Mouse (Mus musculus) limb, embryonic 14.5 days (tissue): ENCODE data around the gene Ski. TPM values are rescaled to one million over a fixed set of nuclear protein-coding genes. Genes with fewer than 3 reads are reported as not detected.

Source experiments
- ATAC-seq: fragments of 200-750 bp; cut with Nextera tagmentation; 2 replicates; pipeline ENCODE4 v1.8.0; 2017; ENCODE audit warnings: low read depth, moderate number of reproducible peaks, moderate TSS enrichment; ENCODE audit not compliant: low FRiP score
- DNase-seq: peaks from one replicate; pipeline ENCODE4 v3.0.0-alpha.2; 2015; ENCODE audit warnings: low spot score
- H3K27ac ChIP-seq: fragments of 300-500 bp; sonication (generic); replicated peaks from 2 replicates; pipeline ENCODE4 v1.5.1; 2014; ENCODE audit warnings: low read depth, mild to moderate bottlenecking, low read length, moderate library complexity, mixed read lengths
- H3K27me3 ChIP-seq: fragments of 300-500 bp; sonication (generic); 2 replicates; pipeline ENCODE4 v1.6.1; 2014; ENCODE audit warnings: low read length, mixed read lengths; ENCODE audit not compliant: control insufficient read depth, insufficient read depth
- H3K36me3 ChIP-seq: fragments of 300-500 bp; sonication (generic); 2 replicates; pipeline ENCODE4 v1.6.1; 2014; ENCODE audit warnings: mild to moderate bottlenecking, low read length, moderate library complexity, mixed read lengths; ENCODE audit not compliant: control insufficient read depth, insufficient read depth
- H3K4me1 ChIP-seq: fragments of 300-500 bp; sonication (generic); 2 replicates; pipeline ENCODE4 v1.6.1; 2014; ENCODE audit warnings: antibody characterized with exemption, low read length, mixed read lengths; ENCODE audit not compliant: control insufficient read depth, insufficient read depth
- H3K4me2 ChIP-seq: fragments of 300-500 bp; sonication (generic); replicated peaks from 2 replicates; pipeline ENCODE4 v1.6.1; 2014; ENCODE audit warnings: low read depth, mild to moderate bottlenecking, low read length, moderate library complexity; ENCODE audit not compliant: severe bottlenecking
- H3K4me3 ChIP-seq: fragments of 300-500 bp; sonication (generic); replicated peaks from 2 replicates; pipeline ENCODE4 v1.5.1; 2014; ENCODE audit warnings: low read length
- H3K9ac ChIP-seq: fragments of 300-500 bp; sonication (generic); 2 replicates; pipeline ENCODE4 v1.6.1; 2014; ENCODE audit warnings: mild to moderate bottlenecking, low read depth, low read length, moderate library complexity; ENCODE audit not compliant: severe bottlenecking
- H3K9me3 ChIP-seq: fragments of 300-500 bp; sonication (generic); 2 replicates; pipeline ENCODE4 v1.6.1; 2016; ENCODE audit warnings: low read length; ENCODE audit not compliant: control insufficient read depth
- POLR2A ChIP-seq: fragments of 200-500 bp; IDR thresholded peaks from 2 replicates; pipeline ENCODE4 v1.8.0; 2012; ENCODE audit warnings: inconsistent platforms, mild to moderate bottlenecking, moderate library complexity, borderline replicate concordance; ENCODE audit not compliant: insufficient read depth, insufficient read length; ENCODE audit errors: extremely low read depth
- WGBS: fragments of 180-500 bp; shearing (Covaris S2); extraction: QIAGEN DNeasy Blood & Tissue Kit; methylation state at CpG from one replicate; pipeline ENCODE4 v1.1.7; 2014; 5-methylcytosine and 5-hydroxymethylcytosine counted together
- polyA plus RNA-seq, 2 experiments: library from polyadenylated mRNA; depleted of rRNA in 1 of 2; stranded (reverse) in 1 of 2; unstranded in 1 of 2; fragments of >200 nt; fragmentation: Nextera tagmentation in 1 of 2; extraction: Ambion mirVana in 1 of 2; gene quantifications; 2 replicates each; pipeline versions ENCODE4 v1.2.1 to v1.2.3; 2012 to 2014

The Ski gene
- polyA plus RNA-seq, 2 experiments = 44.0 to 88.7 TPM

- peak overlapping the region; percentile 16; the same call in 1 of the 2 replicates for H3K27ac ChIP-seq
- H3K4me2 ChIP-seq = no peak overlapping the region
- no peaks in the 10 kb centered on the region for H3K27me3 ChIP-seq
- no peak for ATAC-seq
- no peak overlapping the region for H3K9ac ChIP-seq
- DNase-seq = no peak
- H3K4me3 ChIP-seq = no peak overlapping the region
- peaks cover 64% of the 10 kb centered on the region for H3K4me1 ChIP-seq
- 0 out of 2 replicates have a peak, but pooled peaks cover 7% of the 10 kb centered on the region for H3K36me3 ChIP-seq
- no peaks in the 10 kb centered on the region for H3K9me3 ChIP-seq
- TF ChIP-seq POLR2A = no peak
- WGBS = 90% methylated on average over 7 of the region's 7 CpGs
These were observed 20.6 kb downstream of the Ski start for GRCm38 (mm10) chr4:155201764-155202163.

- Histone ChIP-seq H3K9ac (no peak overlapping the region), H3K27ac (peak overlapping the region; percentile 16; the same call in 1 of the 2 replicates), H3K27me3 (no peaks in the 10 kb centered on the region), H3K9me3 (no peaks in the 10 kb centered on the region), H3K4me2 (no peak overlapping the region), H3K4me3 (no peak overlapping the region), H3K36me3 (0 out of 2 replicates have a peak, but pooled peaks cover 7% of the 10 kb centered on the region), H3K4me1 (peaks cover 69% of the 10 kb centered on the region)
- ATAC-seq (no peak), DNase-seq (no peak)
- TF ChIP-seq POLR2A = no peak
- 42% methylated on average over 3 of the region's 3 CpGs for WGBS
These were observed 21.5 kb downstream of the Ski start for GRCm38 (mm10) chr4:155200861-155201390.

DNA sequence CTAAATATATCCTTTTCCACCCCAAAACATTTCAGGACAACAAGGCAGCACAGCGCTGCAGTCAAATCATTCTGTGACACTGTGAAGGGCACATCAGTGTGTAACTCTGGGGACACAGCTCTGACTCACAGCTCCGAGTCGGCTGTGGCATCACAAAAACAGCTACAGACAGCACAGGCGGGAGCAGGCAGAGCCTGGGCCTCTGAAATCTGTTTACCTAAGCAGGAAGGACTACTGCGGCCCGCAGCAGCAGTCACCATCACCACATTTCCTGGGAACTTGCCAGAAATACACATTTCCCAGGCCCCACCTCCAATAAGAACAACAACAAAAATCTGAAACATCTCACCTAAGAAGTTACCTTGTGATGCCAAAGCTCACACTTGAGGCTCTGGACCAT lies 24.7 kb downstream of the Ski start:
- no peaks in the 10 kb centered on the region for H3K27me3 ChIP-seq
- no peak overlapping the region for H3K27ac ChIP-seq
- WGBS = 30% methylated on average over 6 of the region's 6 CpGs
- H3K4me3 ChIP-seq = no peak overlapping the region
- H3K4me2 ChIP-seq = no peak overlapping the region
- no peak for TF ChIP-seq POLR2A
- DNase-seq (no peak), ATAC-seq (no peak; the same call in 1 of the 2 replicates)
- no peak overlapping the region for H3K9ac ChIP-seq
- no peaks in the 10 kb centered on the region for H3K9me3 ChIP-seq
- peaks cover 7% of the 10 kb centered on the region; the same call in 1 of the 2 replicates for H3K36me3 ChIP-seq
- H3K4me1 ChIP-seq = peaks cover 67% of the 10 kb centered on the region

DNA sequence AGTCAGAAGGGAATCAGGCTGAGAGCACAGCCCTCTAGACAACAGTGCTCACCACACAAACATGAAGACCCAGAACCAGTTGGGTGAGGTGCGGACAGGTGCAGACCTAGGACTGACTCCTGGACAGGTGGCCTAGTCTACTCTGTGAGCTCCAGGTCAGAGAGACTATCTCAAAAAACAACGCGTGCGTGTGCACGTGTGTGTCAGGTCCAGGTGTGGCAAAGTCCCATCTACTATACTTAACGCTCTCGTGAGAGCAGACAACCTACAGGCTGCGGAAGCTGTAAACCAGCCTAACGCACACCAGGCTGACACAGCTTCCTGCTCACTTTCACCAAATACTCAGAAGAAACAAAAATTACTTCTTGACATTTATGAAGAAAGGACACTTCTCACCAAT lies 27.2 kb downstream of the Ski start:
- ATAC-seq = no peak
- 65% methylated on average over 9 of the region's 9 CpGs for WGBS

DNA sequence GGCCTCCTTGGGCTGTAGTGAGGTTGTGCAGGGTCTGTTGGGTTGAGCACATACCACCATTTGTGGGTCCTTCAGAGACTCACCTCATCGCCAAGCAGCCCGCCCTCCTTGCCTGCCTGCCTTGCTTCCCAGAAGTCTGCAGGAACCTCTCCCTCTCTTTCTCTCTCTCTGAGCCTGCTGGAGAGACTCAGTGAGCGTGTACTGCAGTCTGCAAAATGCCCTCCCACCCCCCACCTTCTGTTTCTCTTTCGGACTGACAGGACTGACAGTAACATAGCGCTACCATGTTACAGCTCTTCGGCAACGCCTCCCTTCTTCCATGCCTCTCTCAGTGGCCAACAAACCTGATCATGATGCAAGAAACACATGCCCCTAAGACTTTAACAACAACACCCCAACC lies 32.1 kb downstream of the Ski start:
- Histone ChIP-seq H3K27ac (0 out of 2 replicates have a peak overlapping the region, but pooled peaks have one; percentile 41), H3K9ac (no peak overlapping the region), H3K4me1 (peaks cover 77% of the 10 kb centered on the region), H3K27me3 (no peaks in the 10 kb centered on the region), H3K4me3 (no peak overlapping the region), H3K36me3 (peaks cover 7% of the 10 kb centered on the region; the same call in 1 of the 2 replicates), H3K4me2 (no peak overlapping the region), H3K9me3 (no peaks in the 10 kb centered on the region)
- DNase-seq = no peak
- 23% methylated on average over 7 of the region's 7 CpGs for WGBS
- ATAC-seq = no peak
- TF ChIP-seq POLR2A = no peak

More for the DNA sequence above, 27.2 kb downstream of the Ski start:
- Histone ChIP-seq H3K27ac (no peak overlapping the region), H3K27me3 (no peaks in the 10 kb centered on the region), H3K4me2 (no peak overlapping the region), H3K9ac (no peak overlapping the region), H3K36me3 (peaks cover 7% of the 10 kb centered on the region; the same call in 1 of the 2 replicates), H3K9me3 (no peaks in the 10 kb centered on the region), H3K4me1 (peaks cover 70% of the 10 kb centered on the region), H3K4me3 (no peak overlapping the region)
- no peak for TF ChIP-seq POLR2A
- no peak for DNase-seq
